Mouse (Mus musculus) stomach, postnatal 0 days (tissue): ENCODE results near the gene Adamtsl1.

Source experiments
- CTCF ChIP-seq: IDR thresholded peaks from 2 replicates; pipeline ENCODE4 v1.5.1; 2016; ENCODE audit warnings: antibody characterized with exemption, low read depth, mild to moderate bottlenecking, moderate library complexity
- EP300 ChIP-seq: optimal IDR thresholded peaks from 2 replicates; pipeline ENCODE3; 2016; ENCODE audit warnings: antibody characterized with exemption

DNA sequence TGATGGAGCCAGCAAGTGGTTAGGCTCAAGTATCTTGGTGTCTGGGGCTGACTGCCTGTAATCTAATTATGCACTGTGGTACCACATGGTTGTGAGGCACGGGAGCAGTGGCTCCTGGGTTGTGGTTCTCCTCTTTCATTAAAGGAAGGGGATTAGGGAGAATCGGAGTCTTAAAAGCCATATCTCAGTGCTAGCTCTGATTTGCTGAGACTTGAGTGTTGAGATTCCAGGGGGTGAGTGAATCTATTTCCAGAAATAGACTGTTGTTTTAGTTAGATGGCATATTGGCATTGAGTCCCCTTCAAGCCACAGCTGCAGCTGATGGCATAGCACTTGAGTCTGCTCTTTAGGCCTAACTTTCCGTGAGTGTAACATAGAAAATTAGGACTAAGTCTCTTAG, 877.2 kb downstream of the Adamtsl1 start:
- TF ChIP-seq CTCF: no peak
- TF ChIP-seq EP300: no peak
